Mouse (Mus musculus) MN1 (cell line): ENCODE measurements around the gene Atxn2l.

Source experiments
- DNase-seq: peaks from one replicate; pipeline ENCODE4 v3.0.0-alpha.2; 2016; ENCODE audit warnings: low spot score

The Atxn2l gene

GRCm38 (mm10) chr7:126463004-126463403 is 40.2 kb downstream of the Atxn2l start, which contains the start of gene Atp2a1:
Gene Atp2a1, minus strand, starts transcription at chr7:126463108.
- no peak for DNase-seq

DNA sequence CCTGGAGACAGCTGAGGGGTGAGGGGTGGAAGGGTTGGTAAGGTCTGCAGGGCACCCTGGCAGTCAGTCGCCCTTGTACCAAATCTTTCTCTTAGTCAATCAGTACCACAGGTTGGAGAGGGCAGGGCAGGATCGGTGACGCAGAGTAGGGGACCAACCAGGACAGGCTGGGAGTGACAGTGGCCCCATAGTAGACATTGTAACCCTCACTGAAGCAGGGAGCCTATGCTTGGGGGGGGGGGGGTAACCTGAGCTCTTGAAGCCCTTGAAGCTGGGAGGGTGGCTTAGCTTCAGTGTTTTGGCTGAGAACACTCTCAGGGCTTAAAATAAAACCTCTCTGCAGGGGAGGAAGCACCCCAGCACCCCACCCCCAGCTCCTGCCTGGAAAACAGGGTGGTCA is 41.6 kb downstream of the Atxn2l start:
- DNase-seq = no peak

- no peak for DNase-seq
Measured at GRCm38 (mm10) chr7:126460623-126461399, 42.4 kb downstream of the Atxn2l start.

GRCm38 (mm10) chr7:126458844-126459618 is 44.2 kb downstream of the Atxn2l start:
- DNase-seq = no peak

GRCm38 (mm10) chr7:126458225-126458624 is 45.0 kb downstream of the Atxn2l start:
- DNase-seq = no peak

DNA sequence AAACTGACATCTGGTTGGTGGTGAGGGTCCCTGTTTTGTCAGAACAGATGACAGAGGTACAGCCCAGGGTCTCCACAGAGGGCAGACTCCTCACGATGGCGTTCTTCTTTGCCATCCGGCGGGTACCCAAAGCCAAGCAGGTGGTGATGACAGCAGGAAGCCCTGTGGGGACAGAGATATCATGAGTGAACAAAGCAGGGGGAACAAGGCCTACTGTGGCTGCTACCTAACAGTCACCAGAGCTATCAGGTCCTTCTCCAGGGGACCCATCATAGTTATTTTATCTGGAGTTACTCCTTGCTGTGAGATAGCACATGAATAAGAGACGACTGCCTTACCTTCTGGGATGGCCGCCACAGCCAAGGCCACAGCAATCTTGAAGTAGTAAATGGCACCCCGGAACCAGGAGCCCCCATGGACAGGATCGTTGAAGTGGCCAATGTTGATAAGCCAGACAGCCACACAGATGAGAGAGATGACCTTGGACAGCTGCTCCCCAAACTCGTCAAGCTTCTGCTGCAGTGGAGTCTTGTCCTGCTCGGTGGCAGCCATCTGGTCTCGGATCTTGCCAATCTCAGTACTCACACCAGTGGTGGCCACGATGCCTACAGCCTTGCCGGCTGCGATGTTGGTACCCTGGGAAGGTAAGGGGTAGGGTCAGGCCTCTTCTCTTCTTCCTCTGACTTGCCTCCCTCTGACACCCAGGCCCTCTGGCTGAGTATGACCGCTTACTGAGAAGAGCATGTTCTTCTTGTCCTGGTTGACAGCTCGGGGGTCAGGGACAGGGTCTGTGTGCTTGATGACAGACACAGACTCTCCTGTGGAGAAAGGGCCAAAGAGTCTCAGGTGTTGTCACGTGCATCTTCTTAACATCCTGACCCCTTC is 46.6 kb downstream of the Atxn2l start:
- DNase-seq = no peak

GRCm38 (mm10) chr7:126455242-126455641 is 48.0 kb downstream of the Atxn2l start:
- no peak for DNase-seq

DNA sequence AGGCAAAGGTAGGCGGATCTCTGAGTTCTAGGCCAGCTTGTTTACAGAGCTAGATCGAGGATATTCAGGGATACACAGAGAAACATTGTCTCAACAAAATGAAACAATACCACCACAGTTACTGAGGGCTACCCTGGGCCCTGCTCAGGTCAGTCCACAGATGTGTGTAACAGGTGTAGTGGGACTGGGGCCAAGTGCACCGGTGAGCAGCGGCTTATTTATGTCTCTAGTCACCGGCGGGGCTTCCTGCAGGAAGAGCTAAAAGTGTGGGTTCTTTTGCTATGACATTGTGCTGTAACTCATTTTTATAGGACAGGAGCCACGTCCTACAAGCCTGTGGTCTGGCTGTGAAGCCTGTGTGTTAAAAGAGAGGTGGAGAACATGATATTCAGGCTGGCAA is 49.4 kb downstream of the Atxn2l start:
- DNase-seq = no peak

GRCm38 (mm10) chr7:126452244-126452643 is 51.0 kb downstream of the Atxn2l start:
- DNase-seq = no peak

GRCm38 (mm10) chr7:126450641-126451040 is 52.6 kb downstream of the Atxn2l start:
- DNase-seq = no peak

GRCm38 (mm10) chr7:126449991-126450390 is 53.2 kb downstream of the Atxn2l start:
- DNase-seq = no peak

DNA sequence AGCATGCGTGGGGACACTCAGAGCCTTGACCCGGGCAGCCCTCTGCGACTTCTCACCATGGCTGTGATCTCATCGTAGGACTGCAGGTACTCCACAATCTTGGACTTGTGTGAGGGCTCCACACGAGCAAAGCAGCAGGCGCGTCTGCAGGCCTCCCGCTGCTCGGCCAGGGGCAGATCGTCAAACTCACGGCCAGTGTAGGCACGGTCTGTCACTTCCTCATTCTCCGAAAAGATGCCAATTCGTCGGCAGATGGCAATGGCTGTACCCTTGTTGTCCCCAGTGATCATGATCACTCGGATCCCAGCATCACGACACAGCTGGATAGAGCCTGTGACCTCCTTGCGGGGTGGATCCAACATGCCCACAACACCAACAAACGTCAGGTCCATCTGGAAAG is 54.8 kb downstream of the Atxn2l start:
- no peak for DNase-seq

DNA sequence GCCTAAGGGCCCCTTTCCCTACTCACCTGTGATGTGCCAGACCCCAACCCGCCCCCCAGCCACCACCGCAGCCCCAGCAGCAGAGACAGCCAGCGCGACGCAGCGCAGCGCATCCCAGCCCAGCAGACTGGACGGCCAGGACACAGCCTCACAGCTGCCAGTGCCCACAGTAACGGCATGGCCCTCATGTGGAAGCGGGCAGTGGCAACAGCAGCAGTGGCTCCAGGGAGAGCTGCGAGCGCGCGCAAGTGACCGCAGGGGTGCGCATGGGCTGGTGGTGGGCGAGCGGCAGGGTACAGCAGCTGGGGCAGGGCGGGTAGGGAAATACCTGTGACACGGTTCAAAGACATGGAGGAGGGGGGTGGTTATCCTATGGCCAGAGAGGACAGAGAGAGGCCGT is 57.0 kb downstream of the Atxn2l start:
- no peak for DNase-seq

GRCm38 (mm10) chr7:126445104-126445815 is 58.0 kb downstream of the Atxn2l start:
- no peak for DNase-seq

- DNase-seq = no peak
Measured at GRCm38 (mm10) chr7:126444536-126444935, 58.7 kb downstream of the Atxn2l start.

- no peak for DNase-seq
Measured at GRCm38 (mm10) chr7:126443997-126444396, 59.2 kb downstream of the Atxn2l start.
